Mouse (Mus musculus): ENCODE data around the gene Myo1b.
A peak's percentile ranks its signal among the peaks of the same experiment; 100 is the strongest.

DNA sequence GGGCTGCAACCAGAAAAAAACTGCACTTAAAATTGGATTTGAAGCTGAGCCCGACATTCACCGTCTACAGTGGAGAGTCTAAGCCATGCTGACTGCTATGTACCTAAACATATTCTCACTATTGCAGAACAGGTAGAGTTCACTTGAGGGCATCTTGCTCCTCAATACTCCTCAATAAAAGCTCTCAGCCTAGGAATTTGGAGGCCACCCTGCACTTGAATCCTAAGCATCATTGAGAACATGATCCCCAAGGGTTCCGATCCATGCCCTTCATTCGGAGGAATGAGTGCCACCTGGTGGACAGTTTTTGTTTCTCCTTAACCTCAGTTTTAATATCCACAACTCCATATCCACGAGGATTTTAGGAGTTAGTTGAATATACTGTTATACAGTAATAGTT, 28.9 kb upstream of the Myo1b start:
- TF ChIP-seq CTCF (IDR thresholded peaks at IDR 0.05; ENCODE audit: low read depth) (peak; percentile 92), EP300 (optimal IDR thresholded peaks at IDR 0.05) (no peak)
